Mouse (Mus musculus) CH12.LX (cell line): ENCODE results near the gene Snx9. TPM values are rescaled to one million over a fixed set of nuclear protein-coding genes. Genes with fewer than 3 reads are reported as not detected.

Source experiments
- DNase-seq: peaks from one replicate; pipeline ENCODE4 v3.0.0-alpha.2; 2013; ENCODE audit errors: extremely low read depth
- H3K27ac ChIP-seq: 2 replicates; pipeline ENCODE4 v1.5.1; 2012; ENCODE audit warnings: low read depth, mild to moderate bottlenecking, control low read depth, moderate library complexity; ENCODE audit not compliant: insufficient read depth
- H3K27me3 ChIP-seq: replicated peaks from 2 replicates; pipeline ENCODE3; 2012; ENCODE audit warnings: inconsistent platforms
- H3K36me3 ChIP-seq, 2 experiments: replicated peaks in 1 of 2; 2 replicates each; pipeline versions ENCODE3 to v1.6.1; 2012; ENCODE audit warnings: inconsistent platforms in 1 of 2, low read length in 1 of 2, mild to moderate bottlenecking in 1 of 2, mixed read lengths in 1 of 2, moderate library complexity in 1 of 2; ENCODE audit not compliant: control insufficient read depth in 1 of 2, insufficient read depth in 1 of 2
- H3K4me1 ChIP-seq, 2 experiments: 2 replicates each; pipeline ENCODE4 v1.6.1; 2012; ENCODE audit warnings: inconsistent platforms in 1 of 2, moderate library complexity in 1 of 2; ENCODE audit not compliant: insufficient read depth in 2 of 2, control insufficient read depth in 1 of 2
- H3K4me2 ChIP-seq: 2 replicates; pipeline ENCODE4 v1.6.1; 2012; ENCODE audit warnings: low read depth, mild to moderate bottlenecking, control low read depth; ENCODE audit not compliant: poor library complexity, insufficient read depth, severe bottlenecking
- H3K4me3 ChIP-seq, 3 experiments: fragments of 150-350 bp in 1 of 3; sonication (generic) in 1 of 3; replicated peaks in 1 of 3; 2 replicates each; pipeline versions ENCODE3 to v1.5.1; 2011 to 2012; ENCODE audit warnings: low read depth in 2 of 3, low read length in 2 of 3, mild to moderate bottlenecking in 2 of 3, moderate library complexity in 2 of 3, control low read depth in 1 of 3, improper control_type of control experiment in 1 of 3, inconsistent platforms in 1 of 3, mixed read lengths in 1 of 3; ENCODE audit not compliant: poor library complexity in 1 of 3
- H3K79me2 ChIP-seq: replicated peaks from 2 replicates; pipeline ENCODE4 v1.6.1; 2012; ENCODE audit warnings: mild to moderate bottlenecking, moderate library complexity; ENCODE audit not compliant: control insufficient read depth, poor library complexity, insufficient read depth, severe bottlenecking; ENCODE audit errors: extremely low read depth
- H3K9ac ChIP-seq: 2 replicates; pipeline ENCODE4 v1.6.1; 2012; ENCODE audit warnings: low read depth, mild to moderate bottlenecking, control low read depth, moderate library complexity; ENCODE audit not compliant: insufficient read depth
- H3K9me3 ChIP-seq: replicated peaks from 2 replicates; pipeline ENCODE3; 2012; ENCODE audit warnings: low read length, inconsistent platforms, mixed read lengths
- BHLHE40 ChIP-seq: IDR thresholded peaks from 2 replicates; pipeline ENCODE4 v1.6.1; 2011; ENCODE audit warnings: mild to moderate bottlenecking, low read depth, low read length, improper control_type of control experiment
- CHD1 ChIP-seq: IDR thresholded peaks from 2 replicates; pipeline ENCODE4 v1.6.1; 2012; ENCODE audit warnings: low read depth, low read length, improper control_type of control experiment, inconsistent platforms
- CTCF ChIP-seq, 2 experiments: IDR thresholded peaks in 1 of 2; conservative IDR thresholded peaks in 1 of 2; 2 replicates each; pipeline ENCODE4 v1.5.1; 2011 to 2012; ENCODE audit warnings: low read depth in 2 of 2, low read length in 2 of 2, improper control_type of control experiment in 1 of 2, inconsistent platforms in 1 of 2, mild to moderate bottlenecking in 1 of 2, moderate library complexity in 1 of 2
- EP300 ChIP-seq: IDR thresholded peaks from 2 replicates; pipeline ENCODE4 v1.6.1; 2011; ENCODE audit warnings: low read length, improper control_type of control experiment
- ETS1 ChIP-seq: conservative IDR thresholded peaks from 2 replicates; pipeline ENCODE4 v1.6.1; 2012; ENCODE audit warnings: low read depth, mild to moderate bottlenecking, inconsistent platforms, low read length, improper control_type of control experiment, moderate library complexity
- GABPA ChIP-seq: IDR thresholded peaks from 2 replicates; pipeline ENCODE4 v1.6.1; 2012; ENCODE audit warnings: low read depth, low read length, improper control_type of control experiment, inconsistent platforms; ENCODE audit not compliant: insufficient replicate concordance
- HCFC1 ChIP-seq: IDR thresholded peaks from 2 replicates; pipeline ENCODE4 v1.6.1; 2012; ENCODE audit warnings: low read depth, mild to moderate bottlenecking, inconsistent platforms, low read length, improper control_type of control experiment
- JUN ChIP-seq: IDR thresholded peaks from 2 replicates; pipeline ENCODE4 v1.6.1; 2011; ENCODE audit warnings: low read depth, mild to moderate bottlenecking, low read length, improper control_type of control experiment, moderate library complexity; ENCODE audit not compliant: insufficient read depth
- JUND ChIP-seq: conservative IDR thresholded peaks from 2 replicates; pipeline ENCODE4 v1.6.1; 2011; ENCODE audit warnings: low read depth, low read length, improper control_type of control experiment
- MAFK ChIP-seq: IDR thresholded peaks from 2 replicates; pipeline ENCODE4 v1.6.1; 2011; ENCODE audit warnings: low read length, improper control_type of control experiment; ENCODE audit not compliant: insufficient replicate concordance
- MAX ChIP-seq: IDR thresholded peaks from 2 replicates; pipeline ENCODE4 v1.6.1; 2011; ENCODE audit warnings: low read length, improper control_type of control experiment
- MEF2A ChIP-seq: IDR thresholded peaks from 2 replicates; pipeline ENCODE4 v1.6.1; 2014; ENCODE audit warnings: low read depth, mild to moderate bottlenecking, inconsistent platforms, low read length, improper control_type of control experiment, borderline replicate concordance
- MXI1 ChIP-seq: IDR thresholded peaks from 2 replicates; pipeline ENCODE4 v1.6.1; 2011; ENCODE audit warnings: mild to moderate bottlenecking, low read depth, low read length, improper control_type of control experiment
- MYC ChIP-seq: IDR thresholded peaks from 2 replicates; pipeline ENCODE4 v1.6.1; 2011; ENCODE audit warnings: low read depth, mild to moderate bottlenecking, improper control_type of control experiment, low read length
- NELFE ChIP-seq: IDR thresholded peaks from 2 replicates; pipeline ENCODE4 v1.6.1; 2011; ENCODE audit warnings: low read depth, low read length, improper control_type of control experiment
- NRF1 ChIP-seq: IDR thresholded peaks from 2 replicates; pipeline ENCODE4 v1.6.1; 2014; ENCODE audit warnings: low read depth, mild to moderate bottlenecking, inconsistent platforms, low read length, improper control_type of control experiment, moderate library complexity
- PAX5 ChIP-seq: IDR thresholded peaks from 2 replicates; pipeline ENCODE4 v1.6.1; 2012; ENCODE audit warnings: low read length, inconsistent platforms, mixed read lengths
- RAD21 ChIP-seq: IDR thresholded peaks from 2 replicates; pipeline ENCODE4 v1.6.1; 2011; ENCODE audit warnings: low read depth, mild to moderate bottlenecking, low read length, improper control_type of control experiment, moderate library complexity
- SIN3A ChIP-seq: IDR thresholded peaks from 2 replicates; pipeline ENCODE4 v1.6.1; 2012; ENCODE audit warnings: low read length, improper control_type of control experiment, inconsistent platforms
- SMC3 ChIP-seq: IDR thresholded peaks from 2 replicates; pipeline ENCODE4 v1.6.1; 2011; ENCODE audit warnings: low read depth, low read length, improper control_type of control experiment
- USF1 ChIP-seq: IDR thresholded peaks from 2 replicates; pipeline ENCODE4 v1.6.1; 2014; ENCODE audit warnings: low read depth, mild to moderate bottlenecking, inconsistent platforms, low read length, improper control_type of control experiment
- USF2 ChIP-seq: conservative IDR thresholded peaks from 2 replicates; pipeline ENCODE4 v1.6.1; 2011; ENCODE audit warnings: low read depth, low read length, improper control_type of control experiment
- ZC3H11A ChIP-seq: IDR thresholded peaks from 2 replicates; pipeline ENCODE4 v1.6.1; 2012; ENCODE audit warnings: low read depth, mild to moderate bottlenecking, inconsistent platforms, low read length, improper control_type of control experiment
- ZKSCAN1 ChIP-seq: IDR thresholded peaks from 2 replicates; pipeline ENCODE4 v1.6.1; 2012; ENCODE audit warnings: low read depth, inconsistent platforms, low read length, improper control_type of control experiment, borderline replicate concordance
- ZNF384 ChIP-seq: IDR thresholded peaks from 2 replicates; pipeline ENCODE4 v1.6.1; 2012; ENCODE audit warnings: low read depth, low read length, improper control_type of control experiment, inconsistent platforms
- dilution Hi-C: fragments of 300-500 bp; cut with MboI; formaldehyde crosslinking; loops from 2 replicates; pipeline ENCODE4 v1.14.3; 2020; ENCODE audit warnings: low sequenced_read_pairs; ENCODE audit not compliant: extremely low pct_unique_long_range_greater_than_20kb, extremely low pct_ligation_motif_present
- in situ Hi-C: fragments of 300-500 bp; cut with MboI; formaldehyde crosslinking; loops from 3 replicates; pipeline ENCODE4 v1.14.3; 2019; ENCODE audit warnings: low sequenced_read_pairs, low pct_ligation_motif_present, low pct_unique_long_range_greater_than_20kb, mixed read lengths
- polyA plus RNA-seq: library from polyadenylated mRNA; unstranded; fragments of >175 nt; gene quantifications from 2 replicates; pipeline ENCODE4 v1.2.1, GENCODE M21; 2012; ENCODE audit warnings: low read depth; ENCODE audit not compliant: insufficient read length
- total RNA-seq, 2 experiments: library from RNA; depleted of rRNA; stranded (reverse); fragments of 300-350 nt in 1 of 2; fragments of >200 nt in 1 of 2; gene quantifications; 2 replicates each; pipeline ENCODE4 v1.2.3; 2012 to 2014

Snx9 gene
- total and polyA plus RNA-seq, 3 experiments = 16.3 to 26.3 (median 17.1) TPM

- no peak for DNase-seq
- no peak overlapping the region for H3K27ac ChIP-seq
- dilution Hi-C loops = no loop called here
- TF ChIP-seq SIN3A (no peak), USF2 (no peak), CHD1 (no peak), MEF2A (no peak), MAFK (no peak), PAX5 (no peak), NELFE (no peak), EP300 (no peak), SMC3 (no peak), ZC3H11A (no peak), CTCF (conservative IDR thresholded peaks at IDR 0.05 in 1 of 2, IDR thresholded peaks at IDR 0.05 in 1 of 2; ENCODE audit: low read depth in 2 of 2, low read length in 2 of 2) (no peak), JUND (no peak), MYC (no peak), ZNF384 (no peak), NRF1 (no peak), USF1 (no peak), MXI1 (no peak)
- TF ChIP-seq, all 38 proteins: peak for 0
- Histone ChIP-seq H3K4me1 (peaks cover 7 to 41% of the 10 kb centered on the region in 2 experiments), H3K36me3 (no peaks in the 10 kb centered on the region), H3K79me2 (no peaks in the 10 kb centered on the region), H3K27me3 (no peaks in the 10 kb centered on the region), H3K4me2 (no peak overlapping the region), H3K9ac (no peak overlapping the region), H3K4me3 (no peak overlapping the region), H3K9me3 (no peaks in the 10 kb centered on the region)
- in situ Hi-C loops = no loop called here
Measured at GRCm38 (mm10) chr17:5969246-5969645, 128.1 kb downstream of the Snx9 start.

GRCm38 (mm10) chr17:5970298-5970821 lies 129.2 kb downstream of the Snx9 start:
- in situ Hi-C loops (no loop called here), dilution Hi-C loops (no loop called here)
- no peaks in the 10 kb centered on the region for H3K27me3 ChIP-seq
- H3K4me2 ChIP-seq = no peak overlapping the region
- peak; percentile 72 for DNase-seq
- no peak overlapping the region for H3K27ac ChIP-seq
- H3K79me2 ChIP-seq = no peaks in the 10 kb centered on the region
- TF ChIP-seq MYC = no peak
- no peak; the same call in 1 of the 2 replicates for TF ChIP-seq BHLHE40
- no peak for TF ChIP-seq ZNF384
- no peak for TF ChIP-seq RAD21
- TF ChIP-seq PAX5 = no peak
- TF ChIP-seq ETS1 = peak; percentile 69
- TF ChIP-seq ZC3H11A = no peak
- no peak for TF ChIP-seq MAX
- no peak for TF ChIP-seq ZKSCAN1
- TF ChIP-seq GABPA = no peak
- no peak for TF ChIP-seq HCFC1
- peak; percentile 32; the same call in 1 of the 2 replicates for TF ChIP-seq MEF2A
- no peak for TF ChIP-seq CHD1
- TF ChIP-seq JUN = no peak
- H3K9me3 ChIP-seq = no peaks in the 10 kb centered on the region
- no peak overlapping the region for H3K9ac ChIP-seq
- H3K36me3 ChIP-seq = no peaks in the 10 kb centered on the region
- peaks cover 9 to 44% of the 10 kb centered on the region in 2 experiments for H3K4me1 ChIP-seq
- H3K4me3 ChIP-seq = no peak overlapping the region
